Mouse (Mus musculus): ENCODE results near the gene Mag.

Gene Mag

DNA sequence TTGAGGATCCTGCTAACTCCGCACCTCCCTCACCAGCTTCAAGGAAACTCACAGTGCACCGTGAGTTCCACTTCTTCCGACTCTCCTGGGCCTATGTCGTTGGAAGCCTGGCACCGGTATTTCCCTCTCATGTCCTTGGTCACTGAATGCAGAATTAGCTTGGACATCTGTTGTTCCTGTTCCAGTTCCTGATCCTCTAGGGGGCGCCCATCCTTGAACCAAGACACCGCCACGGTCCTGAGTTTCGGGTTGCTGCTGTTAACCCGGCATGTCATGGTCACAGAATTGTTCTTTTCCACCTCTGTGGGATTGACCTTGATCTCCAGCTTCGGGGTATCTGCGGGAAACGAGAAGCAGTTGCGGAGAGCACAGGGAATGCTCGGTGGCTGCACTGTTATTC, 41.6 kb downstream of the Mag start:
- peak; percentile 42 to 67 for DNase-seq (ENCODE audit: low spot score in 2 of 2)

DNA sequence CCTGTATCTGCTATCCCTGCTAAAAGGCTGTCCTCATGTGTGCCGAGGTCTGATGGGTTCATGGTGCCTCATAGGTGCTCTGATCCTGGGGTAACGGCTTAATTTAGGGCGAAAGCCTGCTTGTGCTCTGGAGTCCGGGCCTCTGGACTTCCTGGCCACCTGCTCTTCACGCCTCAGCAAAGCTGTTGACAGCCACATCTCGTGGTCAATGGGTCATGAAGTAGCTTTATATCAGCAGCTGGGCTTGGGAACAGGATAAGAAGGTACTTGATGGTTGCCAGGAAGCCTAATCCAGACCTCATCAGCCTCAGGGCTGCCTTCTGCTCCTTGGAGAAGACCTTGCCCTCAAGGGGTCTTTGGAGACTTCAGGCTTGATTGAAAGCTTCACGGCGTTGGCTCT, 51.3 kb downstream of the Mag start:
- DNase-seq (ENCODE audit: low spot score in 2 of 2) = no peak

DNA sequence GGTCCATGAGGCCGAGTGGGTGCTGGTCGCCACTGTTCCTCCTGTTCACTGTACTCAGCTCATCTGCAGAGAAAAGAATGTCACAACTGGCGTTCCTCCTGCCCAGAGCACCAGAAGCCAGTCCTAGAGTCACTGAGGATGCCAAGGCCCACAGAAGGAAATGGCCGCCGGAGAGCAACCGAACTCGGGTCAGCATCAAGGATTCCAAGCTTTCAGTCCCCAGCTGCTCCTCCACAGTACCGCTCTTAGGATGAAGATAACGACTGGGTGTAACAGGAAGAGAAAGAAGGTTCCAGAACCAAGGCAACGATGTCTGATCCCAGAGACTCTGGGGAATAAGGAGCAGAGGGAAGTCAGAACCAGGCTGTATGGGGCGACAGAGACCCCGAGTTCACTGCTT, 53.2 kb downstream of the Mag start, which contains the start of gene Ffar1:
Ffar1 (minus strand) TSS at position 101 of the 400 bp plus-strand sequence.
- DNase-seq (ENCODE audit: low spot score in 2 of 2) = no peak

DNA sequence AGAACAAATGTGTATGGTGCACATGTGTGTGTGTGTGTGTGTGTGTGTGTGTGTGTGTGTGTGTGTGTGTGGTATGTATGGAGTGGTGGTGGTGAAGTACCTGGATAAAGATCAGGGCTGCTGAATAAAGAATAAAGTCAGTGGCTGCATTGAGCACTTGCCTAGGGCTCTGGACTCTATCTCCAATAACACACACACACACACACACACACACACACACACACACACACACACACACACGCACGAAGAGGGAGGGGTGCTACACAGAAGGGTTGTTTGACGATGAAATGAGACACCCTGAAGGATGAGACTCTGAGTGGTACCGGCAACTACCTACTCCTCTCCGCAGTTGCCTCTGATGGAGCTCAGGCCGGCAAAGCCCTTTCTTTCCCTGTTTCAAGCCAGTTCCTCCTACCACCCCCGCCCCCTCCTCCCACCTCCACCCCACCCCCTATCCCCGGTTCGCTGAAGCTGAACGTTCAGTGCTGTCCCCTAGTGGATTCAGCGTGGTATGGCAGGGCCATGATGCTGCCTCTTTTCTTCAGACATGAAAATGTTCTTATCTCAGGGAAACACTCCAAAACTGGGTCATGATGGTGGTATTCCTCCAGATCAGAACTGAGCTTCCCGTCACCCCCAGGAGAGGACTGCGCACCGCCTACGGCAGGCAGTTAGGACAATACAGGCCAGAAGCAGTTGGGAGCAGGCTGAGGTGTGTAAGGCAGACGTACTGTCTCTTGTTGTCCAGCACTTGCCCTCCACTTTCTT, 54.9 kb downstream of the Mag start:
- DNase-seq (ENCODE audit: low spot score in 2 of 2) = peak in 1 of 2 experiments; percentile 19

DNA sequence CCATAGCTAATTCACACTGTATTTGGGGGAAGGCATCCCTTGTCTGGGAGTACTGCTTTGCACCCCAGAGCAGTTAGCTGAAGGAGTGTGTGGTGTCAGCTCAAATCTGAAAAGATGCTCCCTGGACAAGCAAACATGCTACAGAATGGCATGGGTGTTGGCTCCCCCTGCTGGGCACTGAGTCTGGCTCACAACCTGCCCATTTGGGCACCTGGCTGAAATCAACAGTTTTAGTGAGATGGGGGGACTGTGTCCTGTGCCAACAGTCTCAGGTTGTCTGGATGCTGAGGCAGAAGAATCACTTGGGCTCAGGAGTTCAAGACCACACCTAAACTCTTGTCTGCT, 55.4 kb downstream of the Mag start:
- peak; percentile 57 to 66 for DNase-seq (ENCODE audit: low spot score in 2 of 2)

DNA sequence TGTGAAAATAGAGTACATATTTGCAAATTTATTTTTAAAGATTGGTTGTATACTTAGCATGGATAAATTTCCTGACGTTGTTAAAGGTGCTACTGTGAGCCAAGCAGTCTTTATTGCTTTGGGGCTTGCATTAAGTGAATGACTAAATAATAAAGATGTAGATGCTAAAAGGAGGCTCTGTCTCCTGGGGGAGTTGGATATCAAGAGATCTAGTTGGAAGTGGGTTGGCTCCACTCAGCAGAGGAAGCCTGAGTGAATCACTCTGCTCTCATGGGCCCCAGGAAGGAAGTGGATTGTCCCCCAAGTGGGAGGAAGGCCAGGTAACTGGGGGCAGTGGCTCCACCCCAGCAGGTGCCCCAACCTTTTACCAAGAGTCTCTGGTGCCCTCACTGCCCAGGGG, 56.9 kb downstream of the Mag start:
- no peak for DNase-seq (ENCODE audit: low spot score in 2 of 2)

DNA sequence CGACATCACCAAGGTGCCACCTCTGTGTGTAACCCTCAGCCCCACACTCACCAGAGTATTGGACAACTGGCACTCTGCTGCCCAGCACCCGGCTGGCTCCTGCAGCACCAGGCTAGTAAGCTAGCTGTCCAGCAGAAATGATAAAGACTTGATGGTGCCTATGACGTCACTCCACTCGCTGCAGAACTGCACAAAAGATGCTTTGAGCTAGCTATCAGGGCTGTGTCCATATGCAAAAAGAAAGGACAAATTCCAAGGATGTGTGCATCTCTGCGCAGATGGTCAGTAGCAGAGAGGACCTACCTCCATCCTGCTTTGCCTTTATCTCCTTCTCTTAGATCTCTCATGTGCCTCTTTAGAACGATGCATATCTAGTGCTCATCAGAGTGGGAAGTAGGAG, 58.6 kb downstream of the Mag start, which contains the start of gene Ffar3:
Ffar3 (minus strand) TSS at position 101 of the 400 bp plus-strand sequence.
- DNase-seq (ENCODE audit: low spot score in 2 of 2) = no peak

DNA sequence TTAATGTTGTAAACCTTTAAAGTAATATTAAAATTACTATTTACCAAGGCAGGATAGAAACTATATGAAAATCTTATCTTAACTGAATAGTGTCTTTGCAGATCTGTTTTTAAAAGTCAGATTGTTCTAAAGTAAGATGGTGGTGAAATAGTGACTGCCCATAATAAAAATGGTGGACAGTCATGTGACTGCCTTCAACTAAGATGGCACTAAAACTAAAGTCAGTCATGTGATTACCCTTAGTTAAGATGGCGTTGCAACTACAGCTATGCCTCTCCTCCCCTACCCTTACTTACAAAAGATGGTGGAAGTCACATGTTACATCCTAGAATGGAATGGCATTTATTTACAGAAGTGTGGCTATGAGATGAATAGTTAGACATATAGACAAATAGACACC, 63.3 kb downstream of the Mag start:
- no peak for DNase-seq (ENCODE audit: low spot score in 2 of 2)
